Mouse (Mus musculus): Measurements from ENCODE around the gene Slc50a1. TPM values are rescaled to one million over a fixed set of nuclear protein-coding genes. Genes with fewer than 3 reads are reported as not detected.
A peak's percentile ranks its signal among the peaks of the same experiment; 100 is the strongest.

Slc50a1 gene
- total RNA-seq, 4 experiments from 2014 or later = 38.0 to 48.9 (median 45.5) TPM

GRCm38 (mm10) chr3:89295685-89296230 is 25.4 kb upstream of the Slc50a1 start:
- DNase-seq (ENCODE audit: low spot score in 2 of 2) = no peak

- DNase-seq (ENCODE audit: low spot score in 2 of 2) = no peak
Measured at GRCm38 (mm10) chr3:89294195-89294594, 23.8 kb upstream of the Slc50a1 start.

- DNase-seq (ENCODE audit: low spot score in 2 of 2) = no peak
Measured at GRCm38 (mm10) chr3:89293247-89293918, 23.0 kb upstream of the Slc50a1 start.

- no peak for DNase-seq (ENCODE audit: low spot score in 2 of 2)
Measured at GRCm38 (mm10) chr3:89292303-89292702, 21.9 kb upstream of the Slc50a1 start.

GRCm38 (mm10) chr3:89291874-89292273 is 21.5 kb upstream of the Slc50a1 start:
- DNase-seq (ENCODE audit: low spot score in 2 of 2) = no peak

GRCm38 (mm10) chr3:89288503-89288928 is 18.1 kb upstream of the Slc50a1 start:
- DNase-seq (ENCODE audit: low spot score in 2 of 2) = no peak

- no peak for DNase-seq (ENCODE audit: low spot score in 2 of 2)
Measured at GRCm38 (mm10) chr3:89287286-89287685, 16.9 kb upstream of the Slc50a1 start.

GRCm38 (mm10) chr3:89285526-89285925 is 15.2 kb upstream of the Slc50a1 start:
- DNase-seq (ENCODE audit: low spot score in 2 of 2) = no peak

- no peak for DNase-seq (ENCODE audit: low spot score in 2 of 2)
Measured at GRCm38 (mm10) chr3:89284261-89284660, 13.9 kb upstream of the Slc50a1 start.

- no peak for DNase-seq (ENCODE audit: low spot score in 2 of 2)
Measured at GRCm38 (mm10) chr3:89282291-89282643, 11.9 kb upstream of the Slc50a1 start.

- DNase-seq (ENCODE audit: low spot score in 2 of 2) = peak in 1 of 2 experiments; percentile 72
Measured at GRCm38 (mm10) chr3:89281579-89282290, 11.4 kb upstream of the Slc50a1 start.

GRCm38 (mm10) chr3:89280606-89281511 is 10.5 kb upstream of the Slc50a1 start, which contains the start of gene Efna1:
TSS of gene Efna1 (minus strand) at chr3:89281142.
- DNase-seq (ENCODE audit: low spot score in 2 of 2) = no peak

- peak in 1 of 2 experiments; percentile 60 for DNase-seq (ENCODE audit: low spot score in 2 of 2)
Measured at GRCm38 (mm10) chr3:89280050-89280605, 9.8 kb upstream of the Slc50a1 start.

- DNase-seq (ENCODE audit: low spot score in 2 of 2) = peak; percentile 62 to 73
Measured at GRCm38 (mm10) chr3:89279153-89279890, 9.0 kb upstream of the Slc50a1 start.

GRCm38 (mm10) chr3:89278643-89279042 is 8.3 kb upstream of the Slc50a1 start:
- no peak for DNase-seq (ENCODE audit: low spot score in 2 of 2)

- no peak for DNase-seq (ENCODE audit: low spot score in 2 of 2)
Measured at GRCm38 (mm10) chr3:89278107-89278506, 7.7 kb upstream of the Slc50a1 start.

- DNase-seq (ENCODE audit: low spot score in 2 of 2) = no peak
Measured at GRCm38 (mm10) chr3:89277281-89278021, 7.1 kb upstream of the Slc50a1 start.

- DNase-seq (ENCODE audit: low spot score in 2 of 2) = no peak
Measured at GRCm38 (mm10) chr3:89276061-89276460, 5.7 kb upstream of the Slc50a1 start.

GRCm38 (mm10) chr3:89271760-89272159 is 1.4 kb upstream of the Slc50a1 start:
- DNase-seq (ENCODE audit: low spot score in 2 of 2) = no peak

- DNase-seq (ENCODE audit: low spot score in 2 of 2) = peak in 1 of 2 experiments; percentile 84
Measured at GRCm38 (mm10) chr3:89270891-89271290, 521 bp upstream of the Slc50a1 start.
